ENCODE assay signal across 8 mouse cellular contexts in the genomic region with DNA sequence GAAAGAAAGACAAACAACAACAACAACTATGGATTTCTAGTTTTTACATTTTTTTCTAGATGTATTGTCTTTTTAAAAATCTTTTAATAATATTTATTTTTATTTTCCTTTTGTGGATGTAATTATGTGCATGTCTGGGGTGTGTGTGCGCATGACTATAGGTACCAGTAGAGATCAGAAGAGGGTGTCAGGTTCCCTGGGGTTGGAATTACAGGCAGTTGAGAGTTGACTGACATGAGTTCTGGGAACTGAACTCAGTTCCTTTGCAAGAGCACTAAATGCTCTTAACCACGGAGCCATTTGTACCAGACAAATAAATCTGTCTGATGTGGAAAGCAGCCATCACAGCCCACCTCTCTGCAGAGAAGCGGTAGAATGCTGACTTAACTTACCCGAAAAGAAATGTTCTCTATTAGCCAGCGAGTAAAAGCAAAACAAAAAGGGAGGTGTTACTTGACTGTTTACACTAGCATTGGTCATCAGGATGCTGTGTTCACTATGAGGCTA. TPM values are rescaled to one million over a fixed set of nuclear protein-coding genes. Genes with fewer than 3 reads are reported as not detected.
DNase-seq lines count a peak whose midpoint lies in the region; ATAC-seq and TF ChIP-seq lines count a peak whose summit lies in the region.

No protein-coding gene starts in this region.

- H3K4me3 ChIP-seq in layer of hippocampus, adult 2 months = peak overlapping the region; percentile 53
- H3K4me3 ChIP-seq in brown adipose tissue, adult 24 weeks (ENCODE audit: insufficient read depth, low read depth, low read length) = peak overlapping the region; percentile 61
- no peak overlapping the region for H3K4me3 ChIP-seq in hindbrain, embryonic 11.5 days (ENCODE audit: low read depth, low read length)

- H3K4me1 ChIP-seq in brown adipose tissue, adult 24 weeks (ENCODE audit: control insufficient read depth, insufficient read depth, insufficient read length, low read length) = no peaks in the 10 kb centered on the region
- no peaks in the 10 kb centered on the region for H3K4me1 ChIP-seq in hindbrain, embryonic 11.5 days (replicated peaks; ENCODE audit: control insufficient read depth, insufficient read depth, low read length)

- no peak for TF ChIP-seq CTCF in layer of hippocampus, adult 2 months (conservative IDR thresholded peaks at IDR 0.05)

- H3K27ac ChIP-seq in layer of hippocampus, adult 2 months = peak overlapping the region; percentile 88
- H3K27ac ChIP-seq in brown adipose tissue, adult 24 weeks (replicated peaks; ENCODE audit: low read depth, low read length) = peak overlapping the region; percentile 80
- no peak overlapping the region for H3K27ac ChIP-seq in hindbrain, embryonic 11.5 days (ENCODE audit: low read depth, low read length)

- WGBS in hindbrain, embryonic 11.5 days = 66% methylated on average over 5 of the region's 5 CpGs

- H3K27me3 ChIP-seq in hindbrain, embryonic 11.5 days (ENCODE audit: control insufficient read depth, insufficient read depth, low read length) = no peaks in the 10 kb centered on the region

- H3K9ac ChIP-seq in hindbrain, embryonic 11.5 days (ENCODE audit: low read depth, low read length) = no peak overlapping the region

- no peaks in the 10 kb centered on the region for H3K9me3 ChIP-seq in hindbrain, embryonic 11.5 days (ENCODE audit: control insufficient read depth, low read length)

- DNase-seq in layer of hippocampus, adult 2 months (ENCODE audit: low spot score in 2 of 2) = peak in 1 of 2 experiments; percentile 16
- no peak for DNase-seq in layer of hippocampus, adult 18-20 months (ENCODE audit: low spot score in 2 of 2)
- peak; percentile 49 for DNase-seq in hindbrain, embryonic 11.5 days (ENCODE audit: low spot score)
- DNase-seq in lung, postnatal 25 days (ENCODE audit: low spot score) = peak; percentile 13
- DNase-seq in retina, postnatal 1 day = no peak
- no peak for DNase-seq in embryo, embryonic 11 days
- no peak for DNase-seq in frontal cortex, postnatal 25 days (ENCODE audit: low spot score in 2 of 2)

- H3K36me3 ChIP-seq in hindbrain, embryonic 11.5 days (ENCODE audit: control insufficient read depth, insufficient read depth, low read length) = no peaks in the 10 kb centered on the region

- H3K4me2 ChIP-seq in hindbrain, embryonic 11.5 days (replicated peaks; ENCODE audit: low read depth, low read length) = no peak overlapping the region

- ATAC-seq in hindbrain, embryonic 11.5 days (ENCODE audit: low FRiP score) = no peak

RNA-seq across cellular contexts. Expression of a gene that starts 44.0 kb away (rescaled TPM):
- total RNA-seq in layer of hippocampus, adult 2 months (2021) = 10 to 100 TPM; 11.0 to 12.7 TPM
- 10 to 100 TPM in 1 of 2 experiments, 1 to 10 TPM in 1; 9.3 to 10.1 TPM for total RNA-seq in layer of hippocampus, adult 18-20 months (2021)
- polyA plus RNA-seq in brown adipose tissue, adult 24 weeks (2012; ENCODE audit: insufficient read depth, insufficient read length, missing spikeins) = 2.2 and 4.6 TPM in 2 replicates
- 52.3 and 52.6 TPM in 2 replicates for polyA plus RNA-seq in hindbrain, embryonic 11.5 days (2014; fragmentation: Nextera tagmentation; extraction: Ambion mirVana)

Comparison
In these comparisons a context has a peak if more than half of its experiments do, and no peak if none do; other contexts are left out.
1. DNase-seq: peak in hindbrain, embryonic 11.5 days (single experiment) and lung, postnatal 25 days (single experiment); none in layer of hippocampus, adult 18-20 months (0 of 2), retina, postnatal 1 day (single experiment), embryo, embryonic 11 days (single experiment) and frontal cortex, postnatal 25 days (0 of 2).